Mouse (Mus musculus) lung, embryonic 16.5 days (tissue): ENCODE data around the gene Dock8. TPM values are rescaled to one million over a fixed set of nuclear protein-coding genes. Genes with fewer than 3 reads are reported as not detected.
A peak's percentile ranks its signal among the peaks of the same experiment; 100 is the strongest.

ENCODE experiments used
- ATAC-seq: fragments of 200-750 bp; cut with Nextera tagmentation; 2 replicates; pipeline ENCODE4 v1.8.0; 2017; ENCODE audit warnings: low read depth, mild to moderate bottlenecking, moderate library complexity
- H3K27ac ChIP-seq: fragments of 300-500 bp; sonication (generic); 2 replicates; pipeline ENCODE4 v1.5.1; 2014; ENCODE audit warnings: mild to moderate bottlenecking, control low read depth, low read length
- H3K27me3 ChIP-seq: fragments of 300-500 bp; sonication (generic); 2 replicates; pipeline ENCODE4 v1.6.1; 2014; ENCODE audit warnings: low read depth, low read length, mixed read lengths; ENCODE audit not compliant: control insufficient read depth, insufficient read depth
- H3K36me3 ChIP-seq: fragments of 300-500 bp; sonication (generic); 2 replicates; pipeline ENCODE4 v1.6.1; 2014; ENCODE audit warnings: low read length; ENCODE audit not compliant: control insufficient read depth, insufficient read depth
- H3K4me1 ChIP-seq: fragments of 300-500 bp; sonication (generic); replicated peaks from 2 replicates; pipeline ENCODE4 v1.6.1; 2014; ENCODE audit warnings: low read length, mixed read lengths; ENCODE audit not compliant: control insufficient read depth, insufficient read depth
- H3K4me2 ChIP-seq: fragments of 300-500 bp; sonication (generic); 2 replicates; pipeline ENCODE4 v1.6.1; 2014; ENCODE audit warnings: low read depth, low read length, control low read depth
- H3K4me3 ChIP-seq: fragments of 300-500 bp; sonication (generic); 2 replicates; pipeline ENCODE4 v1.5.1; 2014; ENCODE audit warnings: mild to moderate bottlenecking, low read length, control low read depth
- H3K9ac ChIP-seq: fragments of 300-500 bp; sonication (generic); 2 replicates; pipeline ENCODE4 v1.6.1; 2014; ENCODE audit warnings: low read length, control low read depth
- H3K9me3 ChIP-seq: fragments of 300-500 bp; sonication (generic); 2 replicates; pipeline ENCODE4 v1.6.1; 2016; ENCODE audit warnings: low read length; ENCODE audit not compliant: control insufficient read depth
- WGBS: fragments of 180-500 bp; shearing (Covaris S2); extraction: QIAGEN DNeasy Blood & Tissue Kit; methylation state at CpG from one replicate; pipeline ENCODE4 v1.1.7; 2014; 5-methylcytosine and 5-hydroxymethylcytosine counted together
- polyA plus RNA-seq: library from polyadenylated mRNA; unstranded; fragments of >200 nt; fragmentation: Nextera tagmentation; extraction: Ambion mirVana; gene quantifications from 2 replicates; pipeline ENCODE4 v1.2.1, GENCODE M21; 2015

Dock8 gene
- polyA plus RNA-seq, 1 experiment from 2014 or later, result 3.9 TPM

GRCm38 (mm10) chr19:25062857-25063240, 63.5 kb downstream of the Dock8 start:
- H3K27ac ChIP-seq, result no peak overlapping the region
- no peak for ATAC-seq
- no peak overlapping the region for H3K4me2 ChIP-seq
- no peaks in the 10 kb centered on the region for H3K36me3 ChIP-seq
- peaks cover 7% of the 10 kb centered on the region for H3K4me1 ChIP-seq
- no peaks in the 10 kb centered on the region for H3K27me3 ChIP-seq
- no peaks in the 10 kb centered on the region for H3K9me3 ChIP-seq
- WGBS, result 75% methylated on average over 2 of the region's 2 CpGs
- H3K4me3 ChIP-seq, result no peak overlapping the region
- no peak overlapping the region for H3K9ac ChIP-seq

GRCm38 (mm10) chr19:25066229-25066628, 66.9 kb downstream of the Dock8 start:
- Histone ChIP-seq H3K36me3 (no peaks in the 10 kb centered on the region), H3K4me3 (no peak overlapping the region), H3K4me1 (no peaks in the 10 kb centered on the region), H3K4me2 (no peak overlapping the region), H3K9me3 (no peaks in the 10 kb centered on the region), H3K9ac (no peak overlapping the region), H3K27me3 (no peaks in the 10 kb centered on the region), H3K27ac (no peak overlapping the region)
- no peak for ATAC-seq
- WGBS, result 45% methylated on average over 9 of the region's 9 CpGs

- 36% methylated on average over 8 of the region's 8 CpGs for WGBS
These were observed 69.2 kb downstream of the Dock8 start for GRCm38 (mm10) chr19:25068518-25068917.

GRCm38 (mm10) chr19:25072521-25072920, 73.2 kb downstream of the Dock8 start:
- H3K4me2 ChIP-seq, result no peak overlapping the region
- ATAC-seq, result no peak
- no peaks in the 10 kb centered on the region for H3K4me1 ChIP-seq
- H3K9ac ChIP-seq, result no peak overlapping the region
- WGBS, result 88% methylated on average over 9 of the region's 9 CpGs
- H3K36me3 ChIP-seq, result no peaks in the 10 kb centered on the region
- H3K27ac ChIP-seq, result no peak overlapping the region
- H3K9me3 ChIP-seq, result no peaks in the 10 kb centered on the region
- H3K4me3 ChIP-seq, result no peak overlapping the region
- no peaks in the 10 kb centered on the region for H3K27me3 ChIP-seq

More at GRCm38 (mm10) chr19:25068518-25068917, 69.2 kb downstream of the Dock8 start:
- Histone ChIP-seq H3K9ac (no peak overlapping the region), H3K9me3 (no peaks in the 10 kb centered on the region), H3K4me2 (no peak overlapping the region), H3K27me3 (no peaks in the 10 kb centered on the region), H3K27ac (no peak overlapping the region), H3K4me3 (no peak overlapping the region), H3K4me1 (no peaks in the 10 kb centered on the region), H3K36me3 (no peaks in the 10 kb centered on the region)
- ATAC-seq, result no peak

GRCm38 (mm10) chr19:25074741-25075140, 75.4 kb downstream of the Dock8 start:
- Histone ChIP-seq H3K27ac (no peak overlapping the region), H3K4me3 (no peak overlapping the region), H3K36me3 (no peaks in the 10 kb centered on the region), H3K9ac (no peak overlapping the region), H3K4me1 (no peaks in the 10 kb centered on the region), H3K9me3 (no peaks in the 10 kb centered on the region), H3K4me2 (no peak overlapping the region), H3K27me3 (no peaks in the 10 kb centered on the region)
- ATAC-seq, result no peak
- WGBS, result 62% methylated on average over 6 of the region's 6 CpGs

GRCm38 (mm10) chr19:25077636-25078035, 78.3 kb downstream of the Dock8 start:
- no peaks in the 10 kb centered on the region for H3K9me3 ChIP-seq
- H3K4me2 ChIP-seq, result no peak overlapping the region
- H3K4me1 ChIP-seq, result no peaks in the 10 kb centered on the region
- no peak overlapping the region for H3K27ac ChIP-seq
- no peak overlapping the region for H3K9ac ChIP-seq
- 58% methylated on average over 7 of the region's 7 CpGs for WGBS
- ATAC-seq, result peak; percentile 76
- H3K36me3 ChIP-seq, result no peaks in the 10 kb centered on the region
- H3K4me3 ChIP-seq, result no peak overlapping the region
- H3K27me3 ChIP-seq, result no peaks in the 10 kb centered on the region

- no peak overlapping the region for H3K4me3 ChIP-seq
- no peak for ATAC-seq
- H3K27ac ChIP-seq, result no peak overlapping the region
- no peaks in the 10 kb centered on the region for H3K36me3 ChIP-seq
- no peaks in the 10 kb centered on the region for H3K27me3 ChIP-seq
- no peaks in the 10 kb centered on the region for H3K4me1 ChIP-seq
- no peaks in the 10 kb centered on the region for H3K9me3 ChIP-seq
- H3K4me2 ChIP-seq, result no peak overlapping the region
- no peak overlapping the region for H3K9ac ChIP-seq
- WGBS, result 57% methylated on average over 8 of the region's 8 CpGs
These were observed 78.8 kb downstream of the Dock8 start for GRCm38 (mm10) chr19:25078130-25078529.

GRCm38 (mm10) chr19:25080166-25080565, 80.8 kb downstream of the Dock8 start:
- H3K4me1 ChIP-seq, result no peaks in the 10 kb centered on the region
- no peaks in the 10 kb centered on the region for H3K27me3 ChIP-seq
- no peaks in the 10 kb centered on the region for H3K9me3 ChIP-seq
- WGBS, result 74% methylated on average over 5 of the region's 5 CpGs
- no peak for ATAC-seq
- no peaks in the 10 kb centered on the region for H3K36me3 ChIP-seq
- no peak overlapping the region for H3K9ac ChIP-seq
- no peak overlapping the region for H3K4me3 ChIP-seq
- no peak overlapping the region for H3K4me2 ChIP-seq
- no peak overlapping the region for H3K27ac ChIP-seq

GRCm38 (mm10) chr19:25082839-25083238, 83.5 kb downstream of the Dock8 start:
- no peaks in the 10 kb centered on the region for H3K9me3 ChIP-seq
- H3K4me1 ChIP-seq, result peaks cover 3% of the 10 kb centered on the region; the same call in 1 of the 2 replicates
- no peaks in the 10 kb centered on the region for H3K27me3 ChIP-seq
- 77% methylated on average over 2 of the region's 2 CpGs for WGBS
- no peak overlapping the region for H3K4me3 ChIP-seq
- H3K4me2 ChIP-seq, result no peak overlapping the region
- H3K27ac ChIP-seq, result no peak overlapping the region
- ATAC-seq, result no peak
- no peaks in the 10 kb centered on the region for H3K36me3 ChIP-seq
- no peak overlapping the region for H3K9ac ChIP-seq

GRCm38 (mm10) chr19:25087181-25087580, 87.8 kb downstream of the Dock8 start:
- no peak overlapping the region for H3K9ac ChIP-seq
- no peak overlapping the region for H3K4me2 ChIP-seq
- H3K36me3 ChIP-seq, result no peaks in the 10 kb centered on the region
- 42% methylated on average over 7 of the region's 7 CpGs for WGBS
- H3K4me3 ChIP-seq, result no peak overlapping the region
- H3K9me3 ChIP-seq, result no peaks in the 10 kb centered on the region
- peaks cover 3% of the 10 kb centered on the region; the same call in 1 of the 2 replicates for H3K4me1 ChIP-seq
- ATAC-seq, result peak; percentile 36; the same call in 1 of the 2 replicates
- H3K27ac ChIP-seq, result no peak overlapping the region
- no peaks in the 10 kb centered on the region for H3K27me3 ChIP-seq
